Mouse (Mus musculus): ENCODE measurements around the gene Fgfr3. TPM values are rescaled to one million over a fixed set of nuclear protein-coding genes. Genes with fewer than 3 reads are reported as not detected.
A peak's percentile ranks its signal among the peaks of the same experiment; 100 is the strongest.

The Fgfr3 gene
- total RNA-seq (2017) = 2.2 and 3.0 TPM in 2 replicates

- ATAC-seq (replicated peaks in 1 of 2; ENCODE audit: insufficient read depth in 1 of 2, low FRiP score in 2 of 2, low TSS enrichment in 1 of 2, low read depth in 1 of 2, poor library complexity in 2 of 2, severe bottlenecking in 2 of 2) = peak; percentile 27 to 49; a peak in 2 of 4 replicates
Observed at GRCm38 (mm10) chr5:33721541-33722265, at the start of gene Fgfr3. Gene Fgfr3, plus strand, starts transcription at chr5:33721674.

DNA sequence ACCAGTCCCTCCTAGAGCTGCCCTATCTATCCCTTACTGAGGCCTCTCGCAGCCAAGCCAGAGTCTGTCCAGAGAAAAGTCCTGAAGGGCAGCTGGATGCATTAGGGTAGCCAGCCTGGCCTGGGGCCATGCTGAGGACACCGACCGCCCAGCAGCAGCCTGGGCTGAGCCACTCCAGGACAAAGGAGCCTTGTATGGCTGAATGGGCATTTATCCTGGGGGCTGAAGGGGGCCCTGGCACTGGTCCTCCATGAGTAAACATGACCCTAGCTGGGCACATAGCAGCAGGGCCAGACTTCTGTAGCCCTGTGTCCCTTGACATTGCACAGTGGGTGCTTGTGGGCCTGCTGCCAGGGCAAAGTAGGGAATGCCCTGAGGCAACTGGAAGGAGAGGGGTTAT is 47.0 kb upstream of the Fgfr3 start:
- no peak for ATAC-seq (replicated peaks in 1 of 2; ENCODE audit: insufficient read depth in 1 of 2, low FRiP score in 2 of 2, low TSS enrichment in 1 of 2, low read depth in 1 of 2, poor library complexity in 2 of 2, severe bottlenecking in 2 of 2)

DNA sequence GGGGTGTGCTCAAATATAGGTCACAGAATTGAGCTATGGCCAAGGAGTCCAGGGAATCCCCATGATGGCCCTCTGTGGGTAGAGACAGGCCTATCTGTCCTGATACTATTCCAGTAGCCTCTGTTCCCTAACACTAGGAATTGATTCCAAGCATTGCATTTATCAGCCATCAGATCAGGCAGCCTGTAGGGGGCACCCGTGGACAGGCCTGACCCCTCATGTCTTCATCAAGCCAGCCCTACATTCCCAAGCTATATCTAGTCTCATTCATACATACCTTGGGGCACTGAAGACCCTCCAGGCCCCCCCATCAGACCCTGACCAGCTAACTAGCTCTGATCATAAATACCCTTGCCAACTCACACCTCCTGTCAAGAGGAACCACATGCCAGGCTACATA is 45.5 kb upstream of the Fgfr3 start:
- 0 out of 4 replicates have a peak, but pooled peaks of 1 of the 2 experiments have one; percentile 35 for ATAC-seq (replicated peaks in 1 of 2; ENCODE audit: insufficient read depth in 1 of 2, low FRiP score in 2 of 2, low TSS enrichment in 1 of 2, low read depth in 1 of 2, poor library complexity in 2 of 2, severe bottlenecking in 2 of 2)

- no peak for ATAC-seq (replicated peaks in 1 of 2; ENCODE audit: insufficient read depth in 1 of 2, low FRiP score in 2 of 2, low TSS enrichment in 1 of 2, low read depth in 1 of 2, poor library complexity in 2 of 2, severe bottlenecking in 2 of 2)
Observed at GRCm38 (mm10) chr5:33678244-33678643, 43.2 kb upstream of the Fgfr3 start.

- ATAC-seq (replicated peaks in 1 of 2; ENCODE audit: insufficient read depth in 1 of 2, low FRiP score in 2 of 2, low TSS enrichment in 1 of 2, low read depth in 1 of 2, poor library complexity in 2 of 2, severe bottlenecking in 2 of 2) = no peak
Observed at GRCm38 (mm10) chr5:33681044-33681443, 40.4 kb upstream of the Fgfr3 start.

DNA sequence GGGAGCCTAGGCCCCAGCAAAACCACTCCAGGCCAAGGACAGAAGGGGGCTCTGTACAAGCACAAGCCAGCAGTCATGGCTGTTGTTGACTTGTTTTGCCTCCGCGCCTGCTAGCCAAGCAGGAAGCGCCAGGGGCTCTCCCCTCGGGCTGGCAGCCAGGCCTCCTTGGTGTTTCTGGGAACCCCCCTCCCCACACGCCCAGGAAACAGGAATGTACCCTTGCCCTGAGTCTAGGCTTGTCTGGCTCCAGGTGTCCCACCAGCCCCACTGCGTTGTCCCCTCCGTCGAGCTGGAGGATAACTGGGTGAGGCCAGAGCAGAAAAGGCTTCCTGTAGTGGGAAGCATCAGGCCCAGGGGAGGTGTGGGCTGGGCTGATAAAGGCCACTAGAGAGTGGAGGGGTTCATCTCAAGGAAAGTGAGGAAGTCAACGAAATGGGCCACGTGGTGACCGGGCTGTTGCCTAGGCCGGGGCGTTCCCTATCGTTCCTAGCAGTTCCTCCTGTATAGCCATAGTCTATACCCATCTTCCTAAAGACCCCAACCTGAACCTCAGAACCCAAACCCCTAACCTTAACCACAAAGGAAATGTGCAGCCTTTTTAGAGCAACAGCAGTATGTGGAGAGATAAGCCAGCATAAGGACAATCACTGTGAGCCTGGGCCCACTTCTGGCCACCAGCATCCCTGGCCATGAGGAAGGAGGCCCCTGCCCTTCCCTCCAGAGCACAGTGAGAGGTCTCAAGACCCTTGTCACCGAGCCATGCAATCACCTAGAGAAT is 39.7 kb upstream of the Fgfr3 start:
- peak; percentile 82 to 84 for ATAC-seq (replicated peaks in 1 of 2; ENCODE audit: insufficient read depth in 1 of 2, low FRiP score in 2 of 2, low TSS enrichment in 1 of 2, low read depth in 1 of 2, poor library complexity in 2 of 2, severe bottlenecking in 2 of 2)

DNA sequence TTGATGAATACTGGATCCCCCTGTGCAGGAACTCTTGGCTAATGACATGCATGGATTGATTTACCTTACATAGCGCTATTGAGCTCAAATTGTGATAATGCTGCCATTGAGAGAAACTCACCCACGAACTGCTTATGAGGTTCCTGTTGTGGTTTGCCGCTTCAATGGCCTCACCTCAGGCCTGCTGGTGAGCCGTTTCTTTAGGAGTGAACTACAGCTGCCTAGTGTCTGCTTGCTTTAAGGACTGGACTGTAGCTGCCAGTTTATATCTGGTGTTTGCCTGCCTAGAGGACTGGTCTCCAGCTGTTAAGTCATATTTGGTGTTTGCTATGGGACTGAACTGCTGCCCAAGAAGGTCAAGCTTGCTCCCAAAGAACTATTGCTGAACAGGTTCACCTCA is 38.5 kb upstream of the Fgfr3 start:
- no peak for ATAC-seq (replicated peaks in 1 of 2; ENCODE audit: insufficient read depth in 1 of 2, low FRiP score in 2 of 2, low TSS enrichment in 1 of 2, low read depth in 1 of 2, poor library complexity in 2 of 2, severe bottlenecking in 2 of 2)

DNA sequence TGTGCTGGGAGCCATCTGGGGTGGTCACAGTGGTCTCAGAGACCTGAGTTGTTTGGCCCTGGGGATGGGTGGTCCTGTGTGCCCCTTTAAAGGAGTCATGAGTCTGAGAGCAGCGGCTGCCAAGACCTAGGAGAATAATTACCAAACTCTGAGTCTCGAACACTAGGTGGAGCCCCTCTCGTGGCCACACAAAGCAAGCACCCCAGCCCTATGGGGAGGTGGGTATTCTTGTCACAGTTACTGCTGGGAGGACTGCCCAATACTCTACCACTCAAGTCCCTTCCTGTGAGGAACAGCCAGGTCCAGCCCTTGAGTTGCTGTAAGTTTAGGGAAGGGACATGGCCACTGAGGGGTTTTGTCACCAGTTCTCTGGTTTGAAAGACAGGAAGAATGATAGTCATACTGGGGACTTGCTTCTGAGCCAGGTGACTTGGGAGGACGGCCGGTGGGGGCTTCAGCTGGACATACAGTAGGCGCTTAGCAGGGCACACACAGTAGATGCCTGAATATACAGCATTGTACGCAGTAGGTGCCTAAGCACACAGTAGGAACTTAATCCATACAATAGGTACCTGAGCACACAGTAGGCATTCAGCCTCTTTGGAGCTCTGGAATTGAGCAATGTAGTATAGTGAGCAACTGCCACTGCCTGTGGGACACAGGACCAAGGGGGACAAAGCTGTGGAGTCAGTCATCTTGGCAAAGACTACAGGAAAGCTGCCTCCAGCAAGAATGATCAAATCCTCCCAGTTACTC is 37.4 kb upstream of the Fgfr3 start:
- ATAC-seq (replicated peaks in 1 of 2; ENCODE audit: insufficient read depth in 1 of 2, low FRiP score in 2 of 2, low TSS enrichment in 1 of 2, low read depth in 1 of 2, poor library complexity in 2 of 2, severe bottlenecking in 2 of 2) = no peak

DNA sequence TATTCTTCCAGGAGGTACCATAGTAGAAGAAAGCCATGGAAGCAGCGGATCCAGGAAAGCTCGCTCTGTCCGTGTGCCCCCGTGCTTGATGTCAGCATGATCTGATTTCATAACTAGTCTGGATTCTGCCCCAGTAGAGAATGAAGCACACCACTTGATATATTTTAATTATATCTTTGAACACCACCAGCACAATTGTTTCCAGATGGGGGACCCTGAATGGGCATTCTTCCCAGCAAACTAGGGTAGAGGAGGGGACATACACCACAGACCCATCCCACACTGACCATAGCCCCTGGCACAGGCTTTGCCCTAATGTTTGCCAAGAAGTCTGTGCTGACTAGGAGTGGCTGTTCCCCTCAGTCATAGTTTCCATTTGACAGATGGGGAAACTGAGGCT is 36.5 kb upstream of the Fgfr3 start:
- no peak for ATAC-seq (replicated peaks in 1 of 2; ENCODE audit: insufficient read depth in 1 of 2, low FRiP score in 2 of 2, low TSS enrichment in 1 of 2, low read depth in 1 of 2, poor library complexity in 2 of 2, severe bottlenecking in 2 of 2)

GRCm38 (mm10) chr5:33687142-33687541 is 34.3 kb upstream of the Fgfr3 start:
- ATAC-seq (replicated peaks in 1 of 2; ENCODE audit: insufficient read depth in 1 of 2, low FRiP score in 2 of 2, low TSS enrichment in 1 of 2, low read depth in 1 of 2, poor library complexity in 2 of 2, severe bottlenecking in 2 of 2) = no peak

DNA sequence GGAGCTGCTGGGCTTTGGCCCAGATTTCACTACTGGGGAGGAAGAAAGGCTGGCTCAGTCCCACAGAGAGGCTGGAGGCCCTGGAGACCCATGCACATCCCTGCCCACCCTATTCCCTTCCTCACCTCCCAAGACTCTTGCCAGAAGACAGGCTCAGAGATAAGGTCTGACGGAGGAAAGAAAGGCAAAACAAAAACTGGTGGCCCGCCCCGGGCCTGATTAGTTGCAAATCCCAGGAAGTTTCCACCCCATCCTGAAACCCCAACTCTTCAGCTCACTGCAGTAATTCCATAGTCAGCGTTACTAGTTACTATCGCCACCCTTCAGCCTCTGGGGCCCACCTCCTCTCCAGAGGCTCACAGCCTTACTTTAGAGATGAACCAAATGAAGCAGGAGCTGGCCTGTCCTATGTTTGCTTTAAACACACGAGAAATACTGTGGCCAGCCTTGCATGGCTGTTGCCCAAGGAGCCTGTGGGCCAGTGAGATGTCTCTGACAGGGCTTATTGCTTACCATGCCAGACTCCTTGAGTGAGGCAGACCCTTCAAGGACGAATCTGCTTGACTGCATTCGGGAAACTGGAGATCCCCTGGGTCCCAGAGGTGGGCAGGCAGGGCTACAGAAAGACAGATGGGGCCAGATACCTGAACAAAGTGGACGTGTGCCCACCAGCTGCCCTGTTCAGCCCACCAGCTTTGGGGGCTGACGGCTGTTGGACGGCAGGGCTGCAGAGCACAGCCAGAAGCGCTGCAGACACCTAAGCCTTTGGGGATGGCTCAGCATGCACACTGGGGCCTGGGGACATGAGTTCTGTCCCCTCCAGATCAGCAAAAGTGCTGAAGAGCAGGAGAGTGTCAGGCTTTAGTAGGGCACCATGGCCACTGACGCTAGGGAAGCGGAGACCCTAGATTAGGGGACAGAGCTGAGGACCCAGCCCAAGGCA is 32.9 kb upstream of the Fgfr3 start:
- no peak for ATAC-seq (replicated peaks in 1 of 2; ENCODE audit: insufficient read depth in 1 of 2, low FRiP score in 2 of 2, low TSS enrichment in 1 of 2, low read depth in 1 of 2, poor library complexity in 2 of 2, severe bottlenecking in 2 of 2)

GRCm38 (mm10) chr5:33689221-33689844 is 32.1 kb upstream of the Fgfr3 start:
- no peak for ATAC-seq (replicated peaks in 1 of 2; ENCODE audit: insufficient read depth in 1 of 2, low FRiP score in 2 of 2, low TSS enrichment in 1 of 2, low read depth in 1 of 2, poor library complexity in 2 of 2, severe bottlenecking in 2 of 2)

DNA sequence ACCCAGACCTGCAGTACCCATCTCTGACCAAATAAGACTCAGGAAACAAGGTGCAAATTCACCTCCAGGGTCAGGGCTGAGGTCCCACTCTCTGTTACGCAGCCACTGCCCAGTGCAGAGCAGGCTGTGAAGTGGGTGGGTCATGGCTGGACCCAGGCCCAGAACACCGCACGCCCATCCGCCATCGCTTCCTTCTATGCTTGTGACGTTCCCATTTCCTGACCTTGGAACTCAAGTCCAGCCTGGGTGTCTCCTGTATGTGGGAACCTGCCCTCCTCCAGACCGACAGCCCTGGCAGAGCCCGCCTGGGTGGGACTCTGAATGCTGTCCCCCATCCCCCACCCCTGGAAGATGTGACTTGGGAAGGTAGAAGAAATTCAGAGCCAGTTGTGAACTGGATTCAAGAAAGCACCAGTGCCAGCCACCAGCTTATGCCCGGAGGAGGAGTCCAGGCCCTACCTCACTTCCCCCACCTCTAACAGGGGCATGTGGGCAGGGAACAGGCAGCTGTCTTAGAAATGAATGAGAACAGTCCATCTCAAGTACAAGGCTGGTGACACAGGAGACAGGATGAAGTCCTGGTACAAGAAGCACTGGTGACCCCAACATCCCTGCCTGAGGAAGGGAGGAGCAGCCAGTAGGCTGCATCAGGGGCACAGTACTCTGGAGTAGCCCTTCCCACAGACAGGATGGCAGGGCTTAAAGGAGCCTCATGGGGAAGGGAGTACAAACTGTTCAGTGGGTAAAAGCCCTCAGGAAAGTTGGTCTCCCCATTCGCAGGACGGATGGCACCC is 31.4 kb upstream of the Fgfr3 start:
- no peak for ATAC-seq (replicated peaks in 1 of 2; ENCODE audit: insufficient read depth in 1 of 2, low FRiP score in 2 of 2, low TSS enrichment in 1 of 2, low read depth in 1 of 2, poor library complexity in 2 of 2, severe bottlenecking in 2 of 2)

DNA sequence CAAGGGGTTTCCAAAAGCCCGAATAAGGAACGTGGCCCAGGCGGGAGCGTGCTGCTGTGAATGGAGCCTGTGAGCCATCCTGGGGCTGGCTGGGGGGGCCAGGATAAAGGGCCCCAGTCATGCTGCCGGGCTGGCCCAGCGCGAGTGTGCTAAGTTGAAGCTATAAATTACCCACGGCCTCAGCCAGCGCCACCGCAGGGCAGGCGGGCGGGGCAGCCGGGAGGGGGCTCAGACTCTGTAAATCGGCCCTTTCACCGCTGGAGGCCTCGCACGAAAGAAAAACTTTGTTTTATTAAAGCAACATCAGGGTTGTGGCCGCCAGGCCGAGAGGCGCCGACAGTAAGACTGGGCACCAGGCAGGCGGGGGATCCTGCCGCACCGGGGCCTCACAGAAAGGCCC is 29.1 kb upstream of the Fgfr3 start:
- peak; percentile 78 to 85 for ATAC-seq (replicated peaks in 1 of 2; ENCODE audit: insufficient read depth in 1 of 2, low FRiP score in 2 of 2, low TSS enrichment in 1 of 2, low read depth in 1 of 2, poor library complexity in 2 of 2, severe bottlenecking in 2 of 2)

DNA sequence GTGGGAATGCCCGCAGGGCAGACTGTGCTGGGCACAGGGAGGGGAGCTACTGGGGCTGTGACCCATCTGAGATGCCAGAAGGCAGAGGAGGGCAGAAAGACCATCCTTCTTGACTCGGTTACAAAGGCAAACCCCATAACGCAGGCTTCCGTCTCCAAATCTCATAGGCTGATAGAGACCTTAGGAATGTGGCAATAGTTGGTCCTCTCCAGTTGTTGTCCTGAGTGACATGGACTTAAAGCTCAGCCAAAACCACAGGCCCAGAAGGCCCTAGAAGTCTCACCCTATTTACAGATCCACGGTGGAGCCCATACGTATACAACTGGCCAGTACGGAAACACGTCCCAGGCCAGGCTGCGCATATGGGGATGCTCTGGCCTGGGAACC is 27.0 kb upstream of the Fgfr3 start:
- ATAC-seq (replicated peaks in 1 of 2; ENCODE audit: insufficient read depth in 1 of 2, low FRiP score in 2 of 2, low TSS enrichment in 1 of 2, low read depth in 1 of 2, poor library complexity in 2 of 2, severe bottlenecking in 2 of 2) = no peak

Measured in hematopoietic stem cell, adult 5-6 weeks (primary cell).